Mouse (Mus musculus) T-helper 17 cell (primary cell): ENCODE results near the gene Gm20521.
"Not testable (repeated sequence)": the region's sequence is repeated elsewhere in the genome, so short reads cannot be mapped to it uniquely, and the experiment has no call there.

Source experiments
- in situ Hi-C, 2 experiments: fragments of 300-600 bp; cut with MboI, MseI; formaldehyde crosslinking; loops; 1 replicate in 1 of 2; 2 replicates in 1 of 2; pipeline ENCODE4 v1.15.1; 2025; ENCODE audit warnings: high pct_unique_total_duplicates in 2 of 2

The Gm20521 gene

DNA sequence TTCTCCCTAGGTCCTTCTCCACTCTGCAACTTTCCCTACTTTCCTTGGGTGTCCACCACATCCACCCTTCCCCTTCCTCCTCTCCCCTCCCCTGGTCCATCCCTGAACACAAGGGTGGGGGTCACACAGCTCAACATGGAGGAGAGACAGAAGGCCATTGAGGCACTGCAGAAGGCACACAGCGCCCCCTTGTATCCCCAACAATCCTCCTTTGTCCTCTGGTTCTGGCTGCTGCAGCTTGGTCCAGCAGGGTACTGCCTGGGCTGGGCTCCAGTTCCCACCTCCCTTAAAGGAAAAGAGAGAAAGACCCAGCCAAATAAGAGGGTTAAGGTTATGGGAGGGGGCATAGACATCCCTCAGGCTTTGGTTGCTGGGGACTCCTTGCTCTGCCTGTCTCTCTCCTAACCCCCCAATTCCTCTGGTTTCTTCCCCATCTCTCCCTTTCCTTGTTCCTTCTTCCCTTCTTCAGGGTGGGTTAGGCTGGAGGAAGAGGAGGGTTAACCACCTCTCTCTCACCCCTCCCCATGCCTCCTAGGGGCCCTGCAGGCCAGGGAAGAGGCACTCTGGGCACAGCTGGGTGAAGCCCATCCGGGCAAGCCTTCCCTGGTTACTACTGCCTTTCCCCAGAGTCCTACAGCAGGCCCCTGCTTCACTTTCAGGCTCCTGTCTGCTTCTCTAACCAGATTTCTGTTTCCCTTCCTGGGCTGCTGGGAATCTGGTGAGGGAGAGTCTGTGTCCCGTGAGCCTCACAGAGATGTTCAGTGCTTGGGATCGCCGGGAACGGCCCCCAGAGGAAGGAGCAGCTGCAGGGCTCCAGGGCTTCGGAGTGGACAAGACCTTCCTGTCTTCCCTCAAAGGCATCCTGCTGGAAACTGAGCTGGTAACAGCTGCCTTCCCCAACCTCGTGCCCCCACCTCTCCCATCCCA lies 52.9 kb downstream of the Gm20521 start, which contains the start of gene Cmtm5:
Gene Cmtm5, plus strand, starts transcription at position 358 of the 927 bp plus-strand sequence.
- in situ Hi-C loops: loop anchor here in 1 of 2 experiments (5.0 kb wide), 1 partner anchor 94 kb away; no protein-coding TSS in a partner anchor

- in situ Hi-C loops: loop anchor here in 1 of 2 experiments (5.0 kb wide), 1 partner anchor 94 kb away; no protein-coding TSS in a partner anchor
Measured at GRCm38 (mm10) chr14:54936831-54937160, 53.6 kb downstream of the Gm20521 start.

DNA sequence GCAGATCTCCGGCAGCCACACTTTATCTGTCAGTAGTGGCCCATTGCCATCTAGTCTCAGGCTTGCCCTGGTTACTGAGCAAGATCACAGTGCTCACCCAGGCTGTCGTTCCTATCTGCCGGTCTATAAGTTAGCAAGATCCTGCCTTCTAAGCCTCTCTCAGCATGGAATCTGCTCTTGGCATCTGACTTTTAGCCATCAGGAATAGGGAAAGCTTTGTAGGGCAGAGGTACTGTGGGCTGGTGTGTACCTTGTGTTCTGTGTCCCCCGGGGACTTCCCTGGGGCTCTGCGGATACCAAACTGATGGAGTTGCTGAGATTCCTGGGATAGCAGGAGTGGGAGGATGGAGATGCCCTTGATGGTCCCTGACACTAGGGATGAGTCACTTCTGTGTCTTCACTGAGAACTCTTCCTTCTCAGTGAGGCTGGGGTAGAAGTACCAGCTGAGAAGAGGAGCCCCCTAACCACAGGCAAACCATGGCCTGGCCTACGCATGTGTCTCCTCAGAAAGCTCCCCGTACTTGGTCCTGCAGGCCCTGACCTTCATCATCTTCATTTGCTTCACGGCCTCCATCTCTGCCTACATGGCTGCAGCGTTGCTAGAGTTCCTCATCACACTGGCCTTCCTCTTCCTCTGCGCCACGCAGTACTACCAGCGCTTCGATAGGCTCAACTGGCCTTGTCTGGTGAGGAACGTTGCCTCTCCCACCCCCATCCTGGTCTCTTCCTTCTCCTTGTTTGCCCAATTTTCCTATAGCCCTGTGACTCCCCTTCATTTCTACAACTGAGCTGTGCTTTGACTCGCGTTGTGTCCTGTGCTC lies 54.3 kb downstream of the Gm20521 start:
- in situ Hi-C loops: loop anchor here in 1 of 2 experiments (5.0 kb wide), 1 partner anchor 95 kb away; no protein-coding TSS in a partner anchor

GRCm38 (mm10) chr14:54938431-54939219 lies 55.4 kb downstream of the Gm20521 start:
- in situ Hi-C loops: loop anchor here in 1 of 2 experiments (5.0 kb wide), 1 partner anchor 96 kb away; no protein-coding TSS in a partner anchor

GRCm38 (mm10) chr14:54939434-54940175 lies 56.4 kb downstream of the Gm20521 start:
- in situ Hi-C loops: loop anchor here in 1 of 2 experiments (5.0 kb wide), 1 partner anchor 97 kb away; no protein-coding TSS in a partner anchor

DNA sequence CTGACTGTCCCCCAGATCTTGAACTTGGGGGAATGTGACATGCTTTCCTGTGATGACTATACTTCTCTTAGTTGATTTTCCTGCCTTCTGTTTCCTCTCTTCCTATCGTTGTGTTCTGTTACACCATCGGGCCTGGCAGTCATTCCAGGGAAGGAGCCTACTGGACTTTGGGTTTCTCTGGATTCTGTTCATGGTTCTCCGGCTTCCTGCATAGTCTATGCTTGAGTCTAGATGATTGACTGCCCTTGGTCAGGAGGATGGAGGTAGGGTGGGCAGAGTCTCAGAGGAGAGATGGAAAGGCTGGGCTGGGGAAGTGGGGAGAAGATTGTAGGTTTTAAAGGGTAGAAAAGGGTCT lies 56.9 kb downstream of the Gm20521 start:
- in situ Hi-C loops: no loop called here

DNA sequence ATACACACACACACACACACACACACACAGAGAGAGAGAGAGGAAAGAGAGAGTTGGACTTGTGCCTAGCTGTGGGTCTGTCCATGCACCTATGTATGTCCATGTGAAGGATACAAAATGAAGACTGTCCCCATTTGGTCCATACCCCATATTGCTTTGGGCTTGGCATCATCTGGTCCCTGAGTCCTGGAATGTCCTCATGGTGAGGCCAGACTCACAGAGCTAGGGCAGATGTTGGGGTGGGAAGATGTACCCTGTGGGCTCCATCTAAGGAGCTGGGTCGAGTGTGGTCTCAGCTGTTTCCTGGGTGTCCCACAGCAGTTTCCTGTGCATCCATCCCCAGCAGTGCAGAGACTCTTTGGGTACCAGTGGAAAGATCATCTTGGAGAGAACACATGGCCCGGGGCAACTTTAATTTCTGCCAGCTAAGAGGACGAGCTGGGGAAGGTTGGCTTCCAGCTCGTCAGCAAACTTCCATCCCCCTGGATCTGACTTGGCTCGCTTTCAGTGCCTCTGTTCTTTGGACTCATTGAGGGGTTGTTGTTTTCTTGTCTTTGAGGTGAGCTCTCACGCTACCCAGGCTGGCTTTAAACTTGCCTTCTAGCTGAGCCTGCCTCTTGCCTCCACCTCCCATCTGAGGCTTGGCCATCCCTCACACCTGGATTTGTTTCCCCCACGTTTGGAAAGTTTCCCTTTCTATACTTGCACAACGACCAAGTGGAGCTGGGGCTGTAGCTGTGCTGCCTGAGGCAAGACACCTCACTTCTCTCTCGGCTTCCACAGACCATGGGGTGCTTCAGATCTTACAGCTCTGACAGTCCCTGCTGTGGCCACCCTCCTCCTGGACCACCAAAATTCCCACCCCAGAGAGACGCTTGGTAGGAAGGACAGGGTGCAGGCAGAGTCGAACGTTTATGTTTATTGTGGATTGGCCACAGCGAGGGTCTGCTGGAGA lies 58.1 kb downstream of the Gm20521 start:
- in situ Hi-C loops: no loop called here

DNA sequence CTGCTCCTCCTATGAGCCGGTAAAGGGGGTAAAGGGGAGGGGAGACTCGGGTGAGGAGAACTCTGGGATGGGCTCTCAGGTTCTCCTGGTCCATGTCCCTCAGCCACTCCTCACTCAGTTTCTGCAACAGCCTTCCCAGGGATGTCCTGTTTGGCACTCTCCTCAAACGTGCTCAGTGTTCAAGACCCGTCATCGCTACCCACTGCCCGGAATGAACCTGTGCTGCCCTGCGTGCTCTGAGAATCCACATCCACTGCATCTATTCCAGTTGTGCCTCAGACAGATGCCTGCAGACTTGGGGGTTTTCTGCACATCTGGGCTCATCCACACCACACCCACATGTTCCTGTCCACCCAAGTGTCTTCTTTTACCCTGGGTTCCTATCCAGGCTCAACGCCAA lies 59.2 kb downstream of the Gm20521 start:
- in situ Hi-C loops: no loop called here

DNA sequence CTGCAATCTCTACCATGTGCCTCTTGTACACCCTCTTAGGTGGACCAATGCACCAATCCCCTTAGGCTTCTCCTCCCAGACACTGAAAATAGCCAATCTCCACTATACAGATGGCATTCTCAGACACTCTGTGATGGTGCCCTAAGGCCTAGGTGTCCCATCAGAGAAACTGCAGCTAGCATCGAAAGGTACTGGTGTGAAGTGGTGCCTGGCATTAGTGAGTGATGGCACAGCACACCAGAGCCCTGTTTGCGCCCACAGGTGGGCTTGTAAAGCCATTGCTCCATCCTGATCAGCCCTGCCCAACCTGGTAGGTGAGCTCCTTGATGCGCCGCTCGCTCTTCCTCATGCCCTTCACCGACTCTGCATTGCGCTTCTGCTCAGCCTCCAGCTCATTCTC lies 60.7 kb downstream of the Gm20521 start:
- in situ Hi-C loops: no loop called here

DNA sequence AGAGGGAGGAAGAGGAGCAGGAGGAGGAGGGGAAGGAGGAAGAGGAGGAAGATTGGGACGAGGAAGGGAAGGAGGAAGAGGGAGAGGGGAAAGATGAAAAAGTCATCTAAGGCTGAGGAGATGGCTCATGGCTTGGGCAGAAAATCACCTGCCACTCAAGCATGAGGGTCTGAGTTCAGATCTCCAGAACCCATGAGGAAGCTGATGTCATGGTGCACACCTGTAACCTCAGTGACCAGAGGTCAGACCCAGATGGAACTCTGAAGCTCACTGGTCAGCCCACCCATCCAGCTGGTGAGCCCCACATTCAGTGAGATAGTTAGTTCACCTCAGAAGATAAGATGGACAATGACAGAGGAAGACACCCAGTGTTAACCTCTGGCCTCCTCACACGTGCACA lies 61.7 kb downstream of the Gm20521 start:
- in situ Hi-C loops: no loop called here

DNA sequence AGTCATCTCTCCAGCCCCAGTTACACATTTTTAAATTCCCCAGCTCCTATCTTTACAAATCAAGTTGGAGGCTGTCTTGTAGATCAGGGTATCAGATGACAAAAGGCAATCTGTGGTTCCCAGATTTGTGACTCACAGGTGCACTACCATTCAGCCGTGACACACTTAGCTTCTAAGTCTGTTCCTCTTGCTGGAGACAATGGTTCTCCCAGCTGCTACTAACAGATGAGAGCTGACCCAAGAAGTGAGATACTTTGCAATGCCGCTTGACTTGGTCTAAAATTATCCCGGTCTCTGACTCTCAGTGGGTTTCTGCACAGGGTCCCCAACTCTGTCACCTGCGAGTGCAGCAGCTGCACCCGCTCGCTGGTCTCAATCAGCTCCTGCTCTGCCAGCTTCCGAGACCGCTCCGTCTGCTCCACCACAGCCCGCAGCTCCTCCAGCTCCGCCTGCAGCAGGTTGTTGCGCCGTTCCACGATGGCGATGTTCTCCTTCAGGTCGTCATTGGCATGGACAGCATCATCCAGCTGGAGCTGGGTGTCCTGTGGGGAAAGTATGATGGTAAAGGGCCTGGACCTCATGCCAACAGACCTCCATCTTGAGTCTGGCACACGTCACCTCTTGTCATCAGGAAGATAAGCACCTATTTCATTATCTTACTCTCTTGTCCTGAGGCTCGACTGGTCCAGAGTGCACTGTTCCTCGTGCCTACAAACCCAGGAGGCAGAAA lies 62.9 kb downstream of the Gm20521 start:
- in situ Hi-C loops: no loop called here

GRCm38 (mm10) chr14:54947008-54947407 lies 63.8 kb downstream of the Gm20521 start:
- in situ Hi-C loops: not testable (repeated sequence)
